Mouse (Mus musculus): ENCODE results near the gene Cyp4f40.
"Not testable (repeated sequence)": the region's sequence is repeated elsewhere in the genome, so short reads cannot be mapped to it uniquely, and the experiment has no call there.

Cyp4f40 gene

DNA sequence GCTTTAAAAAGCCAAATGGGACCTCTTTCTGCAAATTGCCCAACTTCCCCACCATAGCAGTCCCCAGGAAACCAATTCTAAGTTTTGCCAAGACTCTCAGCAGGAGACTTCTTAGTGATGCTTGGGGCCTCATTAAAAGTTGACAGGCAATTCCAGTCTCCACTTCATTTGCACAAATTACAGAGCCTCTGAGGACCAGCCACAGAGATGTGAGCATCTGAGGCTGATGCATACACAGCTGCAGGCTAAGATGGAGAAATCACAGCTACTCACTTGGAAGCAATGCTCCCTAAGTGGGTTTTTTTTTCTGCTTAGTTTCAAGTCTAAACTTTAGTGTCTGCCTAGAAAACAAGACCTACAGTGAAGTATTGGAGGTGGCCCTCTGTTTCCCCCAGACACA lies 51.8 kb downstream of the Cyp4f40 start:
- not testable (repeated sequence) for DNase-seq (ENCODE audit: low spot score in 2 of 2)

DNA sequence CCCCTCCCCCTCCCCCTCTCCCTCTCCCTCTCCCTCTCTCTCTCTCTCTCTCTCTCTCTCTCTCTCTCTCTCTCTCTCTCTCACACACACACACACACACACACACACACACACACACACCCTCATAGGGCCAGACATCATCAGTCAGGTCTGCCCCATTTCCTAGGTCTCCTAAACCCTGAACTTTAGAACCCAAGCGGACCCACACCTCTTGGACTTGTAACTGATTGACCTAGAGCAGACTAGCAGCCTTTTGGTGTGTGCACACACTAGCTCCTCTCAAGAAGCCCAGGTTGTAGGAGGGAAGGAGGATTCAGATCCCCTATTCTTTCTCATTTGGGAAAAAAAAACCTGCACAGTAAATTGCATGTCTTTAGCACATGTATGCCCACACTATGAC lies 63.5 kb downstream of the Cyp4f40 start:
- DNase-seq (ENCODE audit: low spot score in 2 of 2), result not testable (repeated sequence)

DNA sequence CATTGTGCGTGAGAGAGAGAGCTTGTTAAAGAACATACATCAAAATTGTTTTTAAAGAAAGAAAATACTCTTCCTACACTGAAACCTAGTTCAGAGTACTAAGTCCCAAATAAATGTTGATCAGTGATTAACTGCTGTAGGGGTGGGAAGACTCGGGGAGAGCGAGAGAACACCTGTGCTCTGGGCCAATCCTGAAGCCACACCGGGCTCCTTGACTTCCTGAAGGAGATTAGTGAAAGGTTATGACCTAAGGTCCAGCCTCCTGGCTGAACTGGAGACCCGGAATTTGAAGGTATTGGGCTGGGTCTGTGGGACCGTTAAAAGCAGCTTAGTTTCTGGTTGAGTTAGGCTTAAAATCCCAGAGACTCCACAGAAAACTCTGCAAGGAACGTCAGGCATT lies 64.1 kb downstream of the Cyp4f40 start:
- DNase-seq (ENCODE audit: low spot score in 2 of 2), result no peak

DNA sequence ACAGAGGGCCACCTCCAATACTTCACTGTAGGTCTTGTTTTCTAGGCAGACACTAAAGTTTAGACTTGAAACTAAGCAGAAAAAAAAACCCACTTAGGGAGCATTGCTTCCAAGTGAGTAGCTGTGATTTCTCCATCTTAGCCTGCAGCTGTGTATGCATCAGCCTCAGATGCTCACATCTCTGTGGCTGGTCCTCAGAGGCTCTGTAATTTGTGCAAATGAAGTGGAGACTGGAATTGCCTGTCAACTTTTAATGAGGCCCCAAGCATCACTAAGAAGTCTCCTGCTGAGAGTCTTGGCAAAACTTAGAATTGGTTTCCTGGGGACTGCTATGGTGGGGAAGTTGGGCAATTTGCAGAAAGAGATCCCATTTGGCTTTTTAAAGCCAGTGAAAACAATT lies 67.7 kb downstream of the Cyp4f40 start:
- not testable (repeated sequence) for DNase-seq (ENCODE audit: low spot score in 2 of 2)

All from cerebellum, postnatal 4 days (tissue).